Mouse (Mus musculus) limb, embryonic 15.5 days (tissue): ENCODE measurements around the gene E130208F15Rik. TPM values are rescaled to one million over a fixed set of nuclear protein-coding genes. Genes with fewer than 3 reads are reported as not detected.

Source experiments
- ATAC-seq: fragments of 200-750 bp; cut with Nextera tagmentation; 2 replicates; pipeline ENCODE4 v1.8.0; 2017; ENCODE audit warnings: low read depth, moderate TSS enrichment; ENCODE audit not compliant: insufficient number of reproducible peaks, low FRiP score, low TSS enrichment
- H3K27ac ChIP-seq: fragments of 300-500 bp; sonication (generic); 2 replicates; pipeline ENCODE4 v1.5.1; 2015; ENCODE audit warnings: moderate library complexity, mild to moderate bottlenecking, inconsistent platforms
- H3K27me3 ChIP-seq: fragments of 300-500 bp; sonication (generic); 2 replicates; pipeline ENCODE4 v1.6.1; 2015; ENCODE audit warnings: inconsistent platforms
- H3K36me3 ChIP-seq: fragments of 300-500 bp; sonication (generic); 2 replicates; pipeline ENCODE4 v1.6.1; 2015; ENCODE audit warnings: inconsistent platforms
- H3K4me1 ChIP-seq: fragments of 300-500 bp; sonication (generic); 2 replicates; pipeline ENCODE4 v1.6.1; 2015; ENCODE audit warnings: inconsistent platforms
- H3K4me2 ChIP-seq: fragments of 300-500 bp; sonication (generic); 2 replicates; pipeline ENCODE4 v1.6.1; 2015; ENCODE audit warnings: mild to moderate bottlenecking, inconsistent platforms
- H3K4me3 ChIP-seq: fragments of 300-500 bp; sonication (generic); 2 replicates; pipeline ENCODE4 v1.5.1; 2015; ENCODE audit warnings: mild to moderate bottlenecking, inconsistent platforms
- H3K9ac ChIP-seq: fragments of 300-500 bp; sonication (generic); 2 replicates; pipeline ENCODE4 v1.6.1; 2015; ENCODE audit warnings: inconsistent platforms
- H3K9me3 ChIP-seq: fragments of 300-500 bp; sonication (generic); 2 replicates; pipeline ENCODE4 v1.6.1; 2016; ENCODE audit warnings: inconsistent platforms
- WGBS: fragments of 180-500 bp; shearing (Covaris S2); methylation state at CpG from one replicate; pipeline ENCODE4 v1.1.7; 2015; 5-methylcytosine and 5-hydroxymethylcytosine counted together
- polyA plus RNA-seq: library from polyadenylated mRNA; unstranded; fragments of >200 nt; fragmentation: Nextera tagmentation; extraction: Ambion mirVana; gene quantifications from 2 replicates; pipeline ENCODE4 v1.2.1, GENCODE M21; 2015

The E130208F15Rik gene
- polyA plus RNA-seq, 1 experiment from 2014 or later, result not detected

GRCm38 (mm10) chr7:30289714-30290399, 31.7 kb upstream of the E130208F15Rik start:
- Histone ChIP-seq H3K9me3 (no peaks in the 10 kb centered on the region), H3K36me3 (peaks cover 8% of the 10 kb centered on the region; the same call in 1 of the 2 replicates), H3K27me3 (no peaks in the 10 kb centered on the region), H3K4me1 (peaks cover 29% of the 10 kb centered on the region), H3K9ac (no peak overlapping the region), H3K27ac (peak overlapping the region; percentile 48; the same call in 1 of the 2 replicates), H3K4me2 (no peak overlapping the region), H3K4me3 (no peak overlapping the region)
- ATAC-seq, result peak; percentile 65; the same call in 1 of the 2 replicates
- 53% methylated on average over 10 of the region's 10 CpGs for WGBS

DNA sequence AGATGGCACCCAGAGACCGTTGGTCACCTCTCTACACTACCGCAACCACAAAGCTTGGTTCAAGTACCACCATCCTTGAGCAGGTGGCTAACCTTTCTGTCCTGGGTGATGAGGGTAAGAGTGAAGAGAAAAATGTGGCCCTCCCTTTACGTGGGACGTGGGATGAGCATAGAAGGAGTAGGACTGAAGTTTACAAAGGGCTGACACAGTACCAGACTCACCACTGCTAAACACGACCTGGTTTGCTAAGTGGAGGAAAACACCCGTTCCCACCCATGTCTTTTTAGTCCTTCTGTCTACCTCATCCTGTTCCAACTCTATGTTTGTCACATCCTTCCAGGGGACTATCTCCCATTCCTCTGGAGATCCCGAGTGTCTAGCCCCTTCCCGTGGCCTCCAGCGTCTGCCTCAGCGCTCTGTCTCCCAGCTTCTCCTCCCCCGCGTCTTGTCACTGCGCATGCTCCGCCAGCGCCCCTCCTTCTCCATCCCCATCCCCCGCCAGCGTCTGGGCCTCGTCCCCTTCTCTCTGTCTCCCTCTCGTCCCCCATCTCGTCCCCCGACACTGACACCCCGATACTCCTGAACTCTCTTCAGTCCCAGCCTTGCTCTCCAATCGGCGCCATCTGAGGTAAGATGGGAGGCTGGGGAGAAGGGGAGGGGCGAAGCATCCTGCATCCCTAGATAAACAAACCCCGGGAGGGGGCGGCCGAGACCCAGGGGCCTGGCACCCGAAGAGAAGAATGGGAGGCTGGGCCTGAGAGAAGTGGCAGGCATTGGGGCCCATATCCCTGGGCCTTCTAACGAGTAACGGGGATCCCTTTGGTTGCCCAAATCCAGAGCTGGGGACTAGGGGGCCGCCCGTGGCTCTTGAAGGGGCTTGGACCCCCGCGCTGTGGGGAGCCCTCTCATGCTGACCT, 30.1 kb upstream of the E130208F15Rik start, which contains the start of gene Clip3:
TSS of gene Clip3 (plus strand) at position 514 of the 917 bp plus-strand sequence.
- peak within 1 kb of the TSS; percentile 68 for H3K27ac ChIP-seq
- 7% methylated on average over 35 of the region's 35 CpGs for WGBS
- H3K27me3 ChIP-seq, result no peaks in the 10 kb centered on the region
- peaks cover 16% of the 10 kb centered on the region for H3K36me3 ChIP-seq
- peaks cover 31% of the 10 kb centered on the region for H3K4me1 ChIP-seq
- peak within 1 kb of the TSS; percentile 74 for H3K9ac ChIP-seq
- peak within 1 kb of the TSS; percentile 69 for H3K4me3 ChIP-seq
- no peaks in the 10 kb centered on the region for H3K9me3 ChIP-seq
- peak; percentile 54 for ATAC-seq
- peak within 1 kb of the TSS; percentile 84 for H3K4me2 ChIP-seq

GRCm38 (mm10) chr7:30293795-30294194, 27.7 kb upstream of the E130208F15Rik start:
- Histone ChIP-seq H3K27ac (no peak overlapping the region), H3K4me3 (no peak overlapping the region), H3K9me3 (no peaks in the 10 kb centered on the region), H3K4me2 (no peak overlapping the region), H3K4me1 (peaks cover 31% of the 10 kb centered on the region), H3K36me3 (peaks cover 39% of the 10 kb centered on the region), H3K27me3 (no peaks in the 10 kb centered on the region), H3K9ac (no peak overlapping the region)
- 79% methylated on average over 13 of the region's 13 CpGs for WGBS
- no peak for ATAC-seq

DNA sequence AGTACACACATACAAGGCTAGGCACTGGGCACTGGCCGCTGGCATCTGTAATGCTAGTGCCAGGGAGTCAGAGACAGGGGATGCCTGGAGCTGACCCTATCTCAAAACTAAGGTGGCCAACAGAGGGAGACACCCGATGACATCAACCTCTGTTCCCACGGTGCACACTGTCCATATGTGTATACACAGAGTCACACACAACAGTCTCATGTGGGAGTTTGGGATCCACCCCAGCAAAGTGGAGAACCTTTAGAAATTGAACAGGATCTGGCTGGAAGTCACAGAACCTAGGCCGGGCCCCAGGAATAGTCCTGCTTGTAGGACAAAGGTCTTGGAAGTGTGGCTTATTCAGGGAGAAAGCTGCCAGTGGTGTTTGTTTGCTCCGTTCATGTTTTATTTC, 27.2 kb upstream of the E130208F15Rik start:
- Histone ChIP-seq H3K9ac (no peak overlapping the region), H3K4me3 (no peak overlapping the region), H3K4me1 (peaks cover 31% of the 10 kb centered on the region), H3K27me3 (no peaks in the 10 kb centered on the region), H3K36me3 (peaks cover 44% of the 10 kb centered on the region), H3K27ac (no peak overlapping the region), H3K4me2 (no peak overlapping the region), H3K9me3 (no peaks in the 10 kb centered on the region)
- 91% methylated on average over 5 of the region's 5 CpGs for WGBS
- ATAC-seq, result no peak

DNA sequence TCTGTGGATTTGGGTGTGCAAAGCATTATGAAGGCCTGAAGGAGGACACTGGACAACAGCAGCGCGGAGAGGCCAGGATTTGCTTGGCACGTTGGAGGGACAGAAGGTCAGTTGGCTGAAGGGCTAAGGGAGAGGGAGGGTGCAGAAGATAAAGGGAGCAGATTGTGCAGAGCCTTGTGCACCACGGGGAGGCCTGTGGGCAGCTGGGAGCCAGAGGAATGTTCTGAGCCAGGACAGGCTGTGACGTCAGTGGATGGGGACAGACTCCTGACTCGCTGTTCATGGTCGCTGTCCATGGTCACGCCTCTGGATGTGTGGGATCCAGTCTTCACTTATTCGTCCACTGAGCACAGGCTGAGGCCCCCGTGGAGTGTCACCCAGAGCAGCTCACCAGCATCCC, 26.4 kb upstream of the E130208F15Rik start:
- H3K4me3 ChIP-seq, result no peak overlapping the region
- no peaks in the 10 kb centered on the region for H3K9me3 ChIP-seq
- no peak overlapping the region for H3K27ac ChIP-seq
- H3K4me2 ChIP-seq, result no peak overlapping the region
- 67% methylated on average over 10 of the region's 10 CpGs for WGBS
- no peak for ATAC-seq
- H3K27me3 ChIP-seq, result no peaks in the 10 kb centered on the region
- H3K4me1 ChIP-seq, result peaks cover 28% of the 10 kb centered on the region
- no peak overlapping the region for H3K9ac ChIP-seq
- H3K36me3 ChIP-seq, result peaks cover 52% of the 10 kb centered on the region

DNA sequence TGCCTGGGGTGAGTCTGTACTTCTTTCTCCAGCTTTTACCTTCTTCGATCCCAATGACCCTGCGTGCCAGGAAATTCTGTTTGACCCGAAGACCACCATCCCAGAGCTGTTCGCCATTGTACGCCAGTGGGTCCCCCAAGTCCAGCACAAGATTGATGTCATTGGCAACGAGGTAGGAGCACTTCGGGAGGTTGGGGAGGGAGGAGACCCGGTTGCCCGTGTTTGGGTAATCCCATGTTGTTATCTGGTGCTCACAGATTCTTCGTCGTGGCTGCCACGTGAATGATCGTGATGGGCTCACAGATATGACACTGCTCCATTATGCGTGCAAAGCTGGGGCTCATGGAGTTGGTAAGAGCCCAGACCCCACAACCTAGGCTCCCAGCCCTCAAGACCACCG, 24.7 kb upstream of the E130208F15Rik start:
- Histone ChIP-seq H3K36me3 (peaks cover 61% of the 10 kb centered on the region), H3K9me3 (no peaks in the 10 kb centered on the region), H3K4me2 (no peak overlapping the region), H3K4me3 (no peak overlapping the region), H3K9ac (no peak overlapping the region), H3K4me1 (peaks cover 17% of the 10 kb centered on the region), H3K27ac (no peak overlapping the region), H3K27me3 (no peaks in the 10 kb centered on the region)
- WGBS, result 94% methylated on average over 15 of the region's 15 CpGs
- ATAC-seq, result no peak

DNA sequence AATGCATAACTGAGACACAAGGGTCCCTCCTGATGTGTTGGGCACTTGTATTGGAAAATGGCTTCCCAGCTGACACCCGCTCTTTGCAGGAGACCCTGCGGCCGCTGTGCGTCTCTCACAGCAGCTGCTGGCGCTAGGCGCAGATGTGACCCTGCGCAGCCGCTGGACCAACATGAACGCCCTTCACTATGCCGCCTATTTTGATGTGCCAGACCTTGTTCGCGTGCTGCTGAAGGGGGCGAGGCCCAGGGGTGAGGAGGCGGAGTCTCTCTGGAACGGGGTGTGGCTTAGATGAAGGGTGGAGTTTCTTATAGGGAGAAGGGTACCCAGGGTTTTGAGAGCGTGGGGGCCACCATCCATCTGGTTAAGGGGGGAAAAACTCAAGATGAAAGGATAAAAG, 24.3 kb upstream of the E130208F15Rik start:
- no peak for ATAC-seq
- H3K4me1 ChIP-seq, result peaks cover 12% of the 10 kb centered on the region
- H3K27me3 ChIP-seq, result no peaks in the 10 kb centered on the region
- H3K4me3 ChIP-seq, result no peak overlapping the region
- no peak overlapping the region for H3K27ac ChIP-seq
- H3K9ac ChIP-seq, result no peak overlapping the region
- peaks cover 65% of the 10 kb centered on the region for H3K36me3 ChIP-seq
- WGBS, result 79% methylated on average over 16 of the region's 16 CpGs
- no peaks in the 10 kb centered on the region for H3K9me3 ChIP-seq
- no peak overlapping the region for H3K4me2 ChIP-seq

GRCm38 (mm10) chr7:30300914-30301313, 20.6 kb upstream of the E130208F15Rik start:
- Histone ChIP-seq H3K27ac (no peak overlapping the region), H3K27me3 (no peaks in the 10 kb centered on the region), H3K4me2 (no peak overlapping the region), H3K4me1 (no peaks in the 10 kb centered on the region), H3K9me3 (no peaks in the 10 kb centered on the region), H3K36me3 (peaks cover 79% of the 10 kb centered on the region), H3K9ac (no peak overlapping the region), H3K4me3 (no peak overlapping the region)
- ATAC-seq, result no peak
- 50% methylated on average over 3 of the region's 3 CpGs for WGBS

- no peak overlapping the region for H3K27ac ChIP-seq
Measured at GRCm38 (mm10) chr7:30306083-30306779, 15.3 kb upstream of the E130208F15Rik start.

GRCm38 (mm10) chr7:30308076-30309005, 13.2 kb upstream of the E130208F15Rik start, which contains the start of gene Alkbh6:
TSS of gene Alkbh6 (plus strand) at chr7:30308717.
- H3K36me3 ChIP-seq, result peaks cover 42% of the 10 kb centered on the region
- H3K4me2 ChIP-seq, result peak within 1 kb of the TSS; percentile 87
- H3K27ac ChIP-seq, result peak within 1 kb of the TSS; percentile 80

More at GRCm38 (mm10) chr7:30306083-30306779, 15.3 kb upstream of the E130208F15Rik start:
- Histone ChIP-seq H3K36me3 (peaks cover 46% of the 10 kb centered on the region), H3K4me3 (no peak overlapping the region), H3K9me3 (no peaks in the 10 kb centered on the region), H3K9ac (no peak overlapping the region), H3K4me1 (peaks cover 17% of the 10 kb centered on the region), H3K27me3 (no peaks in the 10 kb centered on the region), H3K4me2 (no peak overlapping the region)
- WGBS, result 93% methylated on average over 16 of the region's 16 CpGs
- ATAC-seq, result no peak

More at GRCm38 (mm10) chr7:30308076-30309005, 13.2 kb upstream of the E130208F15Rik start, which contains the start of gene Alkbh6:
- H3K27me3 ChIP-seq, result no peaks in the 10 kb centered on the region
- peak within 1 kb of the TSS; percentile 68 for H3K4me3 ChIP-seq
- peak; percentile 99 for ATAC-seq
- 3% methylated on average over 27 of the region's 27 CpGs for WGBS
- H3K9me3 ChIP-seq, result no peaks in the 10 kb centered on the region
- peaks cover 17% of the 10 kb centered on the region for H3K4me1 ChIP-seq
- peak within 1 kb of the TSS; percentile 61 for H3K9ac ChIP-seq
